Mouse (Mus musculus) urinary bladder, postnatal 14 days (tissue): Measurements from ENCODE around the gene Abcb11.
"Not testable (repeated sequence)": the region's sequence is repeated elsewhere in the genome, so short reads cannot be mapped to it uniquely, and the experiment has no call there.

Source experiments
- DNase-seq: peaks from one replicate; pipeline ENCODE4 v3.0.0; 2021; ENCODE audit warnings: low spot score

The Abcb11 gene

GRCm38 (mm10) chr2:69342496-69343221 lies at the start of gene Abcb11:
Gene Abcb11, minus strand, starts transcription at chr2:69342616.
- DNase-seq = no peak

DNA sequence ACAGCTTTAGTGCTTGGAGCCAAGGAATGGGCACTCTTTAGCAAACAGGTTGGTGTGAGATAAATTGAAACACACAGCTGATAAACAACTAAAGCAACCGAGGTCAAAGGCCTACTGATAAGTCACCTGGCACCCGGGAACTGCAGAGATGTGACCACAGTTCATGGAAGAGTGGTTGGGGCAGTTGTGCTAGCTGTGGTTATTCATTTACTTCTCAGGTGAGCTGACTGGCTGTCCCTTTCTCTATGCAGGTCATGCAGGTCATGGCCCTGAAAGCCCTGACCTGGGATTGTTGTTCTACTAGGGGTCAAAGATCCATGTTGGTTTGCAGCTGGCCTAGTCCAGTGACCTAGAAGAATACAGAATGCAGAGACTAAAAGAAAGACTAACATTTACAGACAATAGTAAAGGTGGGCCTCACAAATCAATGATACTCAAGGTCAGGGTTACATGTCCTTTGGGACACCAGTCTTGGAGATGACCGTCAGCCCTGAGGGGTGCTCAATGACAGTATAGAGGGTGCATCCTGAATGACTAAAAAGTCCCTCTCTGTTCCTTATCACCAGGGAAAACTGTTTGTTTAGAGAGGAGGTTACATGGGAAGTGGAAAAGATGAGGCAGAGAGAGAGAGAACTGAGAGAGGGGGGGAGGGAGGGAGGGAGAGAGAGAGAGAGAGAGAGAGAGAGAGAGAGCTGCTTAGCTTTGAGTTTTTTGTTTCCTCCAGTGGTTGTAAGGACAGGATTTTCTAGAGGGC lies 43.9 kb upstream of the Abcb11 start:
- no peak for DNase-seq

DNA sequence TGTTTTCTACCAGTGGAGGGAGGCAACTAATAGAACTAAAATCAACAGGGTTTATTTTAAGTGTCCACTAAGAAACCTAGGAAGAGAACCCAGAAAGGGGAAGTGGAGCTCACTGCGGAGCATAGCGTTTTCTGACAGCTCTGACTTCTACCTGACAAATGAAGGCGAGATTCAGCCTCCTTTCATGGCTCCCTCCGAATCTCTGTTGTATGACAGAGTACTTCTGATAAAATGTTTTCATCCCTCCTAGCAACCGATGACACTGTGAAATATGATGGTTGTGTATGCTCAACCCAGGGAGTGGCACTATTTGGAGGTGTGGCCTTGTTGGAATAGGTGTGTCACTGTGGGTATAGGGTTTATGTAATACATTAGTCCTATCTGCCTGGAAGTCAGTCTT lies 40.4 kb upstream of the Abcb11 start:
- no peak for DNase-seq

DNA sequence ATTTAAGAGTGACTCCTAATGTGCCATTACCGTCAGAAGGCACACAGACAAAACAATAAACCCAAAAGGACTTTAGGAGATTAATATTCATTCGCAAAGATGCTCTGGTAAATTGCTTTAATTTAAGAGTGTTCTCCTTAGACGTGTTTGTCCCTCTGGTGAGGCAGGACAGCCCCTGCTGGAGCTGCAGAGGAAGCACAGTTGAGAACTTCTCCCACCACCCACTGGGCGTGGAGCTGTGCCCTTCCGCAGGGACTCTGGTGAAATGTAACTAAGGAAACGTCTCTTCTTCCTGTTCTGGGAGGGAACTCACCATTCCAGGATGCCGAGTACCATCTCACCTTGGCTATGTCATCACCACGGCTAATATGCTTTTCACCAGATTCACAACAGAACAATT lies 39.3 kb upstream of the Abcb11 start:
- no peak for DNase-seq

- DNase-seq = peak; percentile 67
These were observed 37.9 kb upstream of the Abcb11 start, which contains the start of gene Dhrs9 for GRCm38 (mm10) chr2:69380281-69380680. Gene Dhrs9, plus strand, starts transcription at chr2:69380445.

- no peak for DNase-seq
These were observed 37.4 kb upstream of the Abcb11 start for GRCm38 (mm10) chr2:69379801-69380200.

DNA sequence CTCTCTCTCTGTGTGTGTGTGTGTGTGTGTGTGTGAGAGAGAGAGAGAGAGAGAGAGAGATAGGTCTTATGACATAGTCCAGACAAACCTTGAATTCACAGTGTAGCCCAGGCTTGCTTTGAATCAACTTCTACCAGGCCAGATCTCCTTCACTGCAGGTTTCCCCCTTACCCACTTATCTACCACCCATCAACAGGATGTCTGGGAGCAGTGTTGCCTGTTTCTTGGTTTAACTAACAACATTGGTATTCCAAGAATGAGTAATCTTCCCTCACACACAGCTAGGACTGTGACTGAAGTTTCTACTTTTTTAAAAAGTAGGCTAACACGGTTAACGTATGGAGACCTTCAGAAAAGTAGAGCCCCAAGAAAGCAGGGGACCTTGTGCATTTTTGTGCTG lies 34.4 kb upstream of the Abcb11 start:
- no peak for DNase-seq

DNA sequence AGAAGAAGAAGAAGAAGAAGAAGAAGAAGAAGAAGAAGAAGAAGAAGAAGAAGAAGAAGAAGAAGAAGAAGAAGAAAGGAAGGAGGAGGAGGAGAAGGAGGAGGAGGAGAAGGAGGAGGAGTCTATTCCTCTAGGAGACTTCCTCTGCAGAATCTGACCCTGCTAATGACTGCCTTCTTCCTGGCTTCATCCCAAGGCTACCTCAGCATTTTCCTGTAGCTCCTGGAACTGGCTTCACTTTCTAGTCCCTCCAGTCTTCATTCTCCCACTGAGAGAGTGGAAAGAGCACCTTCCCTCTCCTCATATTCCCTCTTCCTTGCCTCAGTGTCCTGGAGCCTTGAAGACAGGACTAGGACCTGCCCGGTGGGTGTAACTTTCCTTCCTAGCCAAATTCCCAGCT lies 22.9 kb upstream of the Abcb11 start:
- no peak for DNase-seq

GRCm38 (mm10) chr2:69364831-69365230 lies 22.4 kb upstream of the Abcb11 start:
- no peak for DNase-seq

- not testable (repeated sequence) for DNase-seq
These were observed 13.0 kb upstream of the Abcb11 start for GRCm38 (mm10) chr2:69355402-69355801.

DNA sequence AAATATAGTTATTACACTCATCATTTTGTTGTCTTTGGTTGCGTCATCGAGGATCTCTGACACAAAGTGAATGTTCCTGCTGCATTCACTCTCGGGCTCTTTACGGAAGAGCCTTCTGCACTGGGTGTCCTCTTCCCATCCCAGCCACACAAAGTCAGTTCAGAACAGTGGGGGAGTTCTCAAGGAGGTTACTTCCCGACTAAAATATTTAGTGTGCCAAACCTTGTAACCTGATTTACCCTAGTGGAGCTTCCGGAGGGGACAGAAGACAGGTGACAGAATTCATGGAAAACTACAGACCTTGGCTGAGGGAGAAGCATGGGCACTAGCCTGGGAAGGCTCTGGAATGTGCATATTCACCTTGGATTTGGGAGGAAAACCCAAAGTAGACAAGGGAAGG lies 910 bp downstream of the Abcb11 start:
- DNase-seq = no peak

GRCm38 (mm10) chr2:69331523-69331922 lies 10.9 kb downstream of the Abcb11 start:
- DNase-seq = not testable (repeated sequence)

DNA sequence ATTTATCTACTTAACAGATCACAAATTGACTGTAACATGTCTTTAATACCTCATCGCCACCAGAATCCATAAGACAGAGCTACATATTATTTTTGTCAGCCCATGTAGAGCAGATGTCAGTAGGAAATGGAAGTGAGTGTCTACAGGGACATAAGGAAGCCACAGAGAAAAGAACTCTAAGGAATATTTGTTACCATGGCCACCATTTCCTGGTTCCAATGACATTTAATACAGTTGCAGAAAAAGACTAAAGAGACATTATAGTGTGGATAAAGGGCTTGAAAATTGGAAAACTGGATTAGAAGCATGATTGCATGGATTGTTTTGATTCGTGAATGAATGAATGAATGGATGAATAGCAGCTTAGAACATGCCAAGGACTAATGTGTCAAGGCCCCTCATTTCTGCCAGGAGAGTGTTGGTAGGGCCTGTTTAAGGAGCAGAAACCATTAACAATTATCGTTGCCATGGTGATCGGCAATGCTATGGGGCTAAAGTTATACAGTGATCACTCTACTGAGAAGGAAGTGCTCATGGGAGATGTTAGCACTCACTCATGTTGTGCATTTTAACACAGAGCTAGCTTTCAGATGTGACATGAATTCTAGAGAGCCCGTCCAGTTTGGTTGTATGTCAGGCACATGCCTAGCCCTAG lies 13.8 kb downstream of the Abcb11 start:
- DNase-seq = no peak

- no peak for DNase-seq
These were observed 17.3 kb downstream of the Abcb11 start for GRCm38 (mm10) chr2:69324881-69325660.

GRCm38 (mm10) chr2:69323018-69323417 lies 19.4 kb downstream of the Abcb11 start:
- no peak for DNase-seq

- DNase-seq = no peak
These were observed 21.0 kb downstream of the Abcb11 start for GRCm38 (mm10) chr2:69321457-69321856.

DNA sequence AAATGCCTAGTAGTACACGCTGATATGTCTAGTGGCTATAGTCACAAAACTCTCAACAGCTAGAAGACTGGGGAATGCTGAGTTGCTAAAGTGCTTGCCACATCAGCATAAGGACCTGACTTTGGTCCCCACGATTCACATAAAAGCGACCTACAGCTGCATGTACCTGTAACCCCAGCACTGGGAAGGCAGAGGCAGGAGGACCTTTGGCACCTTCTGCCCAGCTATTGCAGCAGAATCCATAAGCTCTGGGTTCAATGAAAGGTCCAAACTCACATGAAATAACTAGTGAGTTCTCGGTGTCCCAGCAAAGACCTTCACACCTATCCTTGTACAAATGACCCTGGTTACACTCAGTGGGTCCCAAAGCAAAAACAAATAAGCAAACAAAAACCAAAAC lies 31.1 kb downstream of the Abcb11 start:
- DNase-seq = no peak

GRCm38 (mm10) chr2:69308136-69308535 lies 34.3 kb downstream of the Abcb11 start:
- no peak for DNase-seq

DNA sequence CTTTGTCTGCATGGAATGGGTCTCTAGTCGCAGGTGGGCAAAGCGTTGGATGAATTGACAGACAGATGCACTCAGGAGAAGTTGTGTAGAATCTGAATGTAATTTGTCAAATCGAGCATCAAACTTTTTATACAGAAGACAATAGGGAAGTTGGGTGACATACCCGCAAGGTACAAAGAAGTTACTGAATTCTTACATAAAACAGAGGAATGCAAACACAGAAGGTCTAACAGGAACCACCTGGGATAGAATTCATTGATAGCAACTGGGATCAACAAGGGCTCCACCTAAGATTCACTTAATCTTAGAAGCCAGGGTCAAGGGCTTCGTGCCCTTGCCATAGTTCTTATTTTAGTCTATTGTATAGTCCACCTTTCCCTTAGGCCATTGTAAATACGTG lies 41.8 kb downstream of the Abcb11 start:
- not testable (repeated sequence) for DNase-seq

GRCm38 (mm10) chr2:69294508-69294907 lies 47.9 kb downstream of the Abcb11 start:
- DNase-seq = no peak

DNA sequence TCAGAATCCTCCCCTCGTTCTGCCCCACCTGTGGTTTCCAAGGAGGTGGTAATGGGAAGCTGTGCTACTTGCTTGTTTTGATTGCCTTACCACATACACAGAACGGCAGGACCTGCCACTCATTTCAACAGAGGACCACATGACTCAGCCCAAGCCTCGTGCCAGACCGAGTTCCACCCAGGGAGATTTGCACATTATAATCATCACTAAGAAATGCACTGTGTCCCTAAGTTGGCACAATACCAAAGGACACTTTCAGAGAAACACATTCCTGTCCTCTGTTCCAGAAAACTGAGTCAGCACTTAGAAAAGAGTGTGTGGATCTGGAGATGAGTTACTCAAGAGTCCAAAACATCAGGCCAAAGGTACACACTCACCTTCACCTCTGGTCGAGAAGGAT lies 53.4 kb downstream of the Abcb11 start:
- peak; percentile 8 for DNase-seq

GRCm38 (mm10) chr2:69275875-69276274 lies 66.5 kb downstream of the Abcb11 start:
- DNase-seq = no peak
